Mouse (Mus musculus): Measurements from ENCODE around the gene Npas3.

Npas3 gene

GRCm38 (mm10) chr12:53587691-53588504 lies 339.4 kb downstream of the Npas3 start:
- DNase-seq (ENCODE audit: low read depth, low spot score): no peak

- DNase-seq (ENCODE audit: low read depth, low spot score): no peak
Observed at GRCm38 (mm10) chr12:53589446-53589961, 341.0 kb downstream of the Npas3 start.

- no peak for DNase-seq (ENCODE audit: low read depth, low spot score)
Observed at GRCm38 (mm10) chr12:53605661-53606060, 357.2 kb downstream of the Npas3 start.

DNA sequence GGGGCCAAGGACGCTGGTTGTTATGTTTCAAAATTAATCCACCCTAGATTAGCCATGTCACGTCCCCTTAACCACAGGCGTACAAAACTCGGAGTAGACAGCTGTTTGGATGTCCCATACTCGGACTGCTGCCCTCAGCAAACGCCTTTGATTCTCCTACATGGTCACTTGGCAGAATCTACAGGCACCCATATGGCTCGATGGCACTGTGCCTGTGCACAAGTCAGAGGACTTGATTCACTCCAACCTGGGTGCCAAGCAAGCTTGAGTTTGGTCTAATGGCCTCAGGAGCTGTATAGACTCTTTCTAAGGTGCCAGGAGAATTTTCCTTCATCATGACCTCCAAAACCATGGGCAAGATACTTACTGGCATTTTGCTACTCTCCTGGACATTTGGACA lies 363.6 kb downstream of the Npas3 start:
- no peak for DNase-seq (ENCODE audit: low read depth, low spot score)

GRCm38 (mm10) chr12:53621271-53621670 lies 372.8 kb downstream of the Npas3 start:
- no peak for DNase-seq (ENCODE audit: low read depth, low spot score)

GRCm38 (mm10) chr12:53623793-53624192 lies 375.3 kb downstream of the Npas3 start:
- no peak for DNase-seq (ENCODE audit: low read depth, low spot score)

GRCm38 (mm10) chr12:53624379-53625021 lies 376.0 kb downstream of the Npas3 start:
- no peak for DNase-seq (ENCODE audit: low read depth, low spot score)

DNA sequence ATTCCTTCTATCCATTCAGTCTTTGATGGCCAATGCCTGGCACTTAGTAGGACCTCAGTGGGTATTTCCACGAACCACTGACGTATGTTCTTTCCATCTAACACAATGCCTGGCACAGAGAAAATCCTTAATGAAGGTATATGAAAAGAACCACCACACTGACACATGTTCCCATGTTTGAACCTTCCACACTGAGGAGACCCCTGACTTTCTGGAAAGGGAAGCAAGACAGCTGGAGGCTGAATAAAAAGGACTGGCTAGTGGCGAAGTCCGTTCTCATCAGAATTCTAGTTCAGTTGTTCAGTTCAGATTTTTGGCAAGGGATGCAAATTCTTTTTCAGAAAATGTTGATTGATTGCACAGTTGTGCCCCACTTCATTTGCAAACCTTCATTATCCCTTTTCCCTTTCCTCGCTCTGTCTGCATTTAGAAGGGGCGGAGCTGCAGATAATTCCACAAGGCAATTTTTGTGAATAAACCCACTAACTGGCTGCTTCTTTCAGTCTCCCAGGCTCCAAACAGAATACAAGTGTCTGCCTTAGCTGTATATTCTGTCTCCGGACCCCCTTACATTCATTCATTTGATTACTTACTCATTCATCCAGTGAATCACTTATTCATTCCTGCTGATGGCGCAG lies 381.1 kb downstream of the Npas3 start:
- no peak for DNase-seq (ENCODE audit: low read depth, low spot score)

GRCm38 (mm10) chr12:53630607-53631006 lies 382.1 kb downstream of the Npas3 start:
- no peak for DNase-seq (ENCODE audit: low read depth, low spot score)

- DNase-seq (ENCODE audit: low read depth, low spot score): no peak
Observed at GRCm38 (mm10) chr12:53631315-53632106, 383.0 kb downstream of the Npas3 start.

DNA sequence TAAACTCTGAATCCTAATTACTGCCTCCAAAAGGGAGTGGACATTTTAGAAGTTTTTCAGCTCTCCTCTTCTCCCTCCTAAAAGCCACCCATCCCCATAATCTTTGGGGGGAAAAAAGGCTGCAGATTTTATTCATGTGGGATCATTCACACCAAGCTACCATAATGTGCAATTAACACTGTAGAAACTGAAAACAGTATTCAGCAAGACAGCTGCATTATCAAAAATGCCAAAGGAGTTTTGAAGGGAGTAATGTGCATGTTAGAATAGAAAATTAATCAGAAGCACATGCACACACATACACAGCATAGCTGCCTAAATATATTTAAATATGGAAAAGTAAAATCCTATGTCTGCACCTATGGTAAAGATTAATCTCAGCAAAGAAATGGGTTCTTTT lies 390.1 kb downstream of the Npas3 start:
- no peak for DNase-seq (ENCODE audit: low read depth, low spot score)

GRCm38 (mm10) chr12:53647282-53647681 lies 398.8 kb downstream of the Npas3 start:
- DNase-seq (ENCODE audit: low read depth, low spot score): no peak

GRCm38 (mm10) chr12:53656301-53656700 lies 407.8 kb downstream of the Npas3 start:
- no peak for DNase-seq (ENCODE audit: low read depth, low spot score)

- DNase-seq (ENCODE audit: low read depth, low spot score): no peak
Observed at GRCm38 (mm10) chr12:53664084-53664483, 415.6 kb downstream of the Npas3 start.

DNA sequence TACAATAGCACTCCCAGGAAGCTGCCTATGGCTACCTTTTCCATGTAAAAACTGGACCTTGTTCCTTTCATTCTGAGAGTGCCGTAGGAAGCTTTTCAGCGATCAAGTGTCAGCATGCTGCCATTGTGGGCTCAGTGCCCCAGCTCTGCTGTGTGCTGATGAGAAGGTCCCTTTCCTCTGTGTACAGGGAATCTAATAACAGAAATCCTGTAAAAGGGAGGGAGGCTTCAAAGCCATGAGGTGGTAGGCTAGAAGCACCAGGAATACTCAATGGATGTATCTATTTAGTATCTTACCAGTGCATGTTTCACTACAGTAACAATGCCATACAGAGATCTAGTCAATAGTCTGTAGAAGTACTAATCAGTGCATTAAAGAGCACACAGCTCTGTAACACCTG lies 423.4 kb downstream of the Npas3 start:
- no peak for DNase-seq (ENCODE audit: low read depth, low spot score)

GRCm38 (mm10) chr12:53677091-53677630 lies 428.7 kb downstream of the Npas3 start:
- no peak for DNase-seq (ENCODE audit: low read depth, low spot score)

- no peak for DNase-seq (ENCODE audit: low read depth, low spot score)
Observed at GRCm38 (mm10) chr12:53678166-53678565, 429.7 kb downstream of the Npas3 start.

GRCm38 (mm10) chr12:53679161-53679560 lies 430.7 kb downstream of the Npas3 start:
- DNase-seq (ENCODE audit: low read depth, low spot score): no peak

GRCm38 (mm10) chr12:53680501-53680900 lies 432.0 kb downstream of the Npas3 start:
- no peak for DNase-seq (ENCODE audit: low read depth, low spot score)

DNA sequence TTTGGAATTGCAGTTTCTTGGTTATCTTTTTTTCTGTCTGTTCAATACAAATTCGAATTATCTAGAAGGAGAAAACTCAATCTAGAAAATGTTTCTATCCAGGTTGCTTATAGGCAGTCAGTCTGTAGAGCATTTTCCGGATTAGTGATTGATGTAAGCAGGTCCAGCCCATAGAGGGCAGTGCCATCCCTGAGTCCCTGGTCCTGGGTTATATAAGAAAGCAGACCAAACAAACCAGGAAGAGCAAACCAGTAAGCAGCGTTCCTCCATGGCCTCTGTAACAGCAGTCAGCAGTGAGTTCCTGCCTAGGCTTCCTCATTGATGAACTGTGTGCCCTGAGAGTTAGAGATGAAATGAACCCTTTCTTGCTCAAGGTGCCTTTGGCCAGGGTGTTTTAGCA lies 433.6 kb downstream of the Npas3 start:
- no peak for DNase-seq (ENCODE audit: low read depth, low spot score)

DNA sequence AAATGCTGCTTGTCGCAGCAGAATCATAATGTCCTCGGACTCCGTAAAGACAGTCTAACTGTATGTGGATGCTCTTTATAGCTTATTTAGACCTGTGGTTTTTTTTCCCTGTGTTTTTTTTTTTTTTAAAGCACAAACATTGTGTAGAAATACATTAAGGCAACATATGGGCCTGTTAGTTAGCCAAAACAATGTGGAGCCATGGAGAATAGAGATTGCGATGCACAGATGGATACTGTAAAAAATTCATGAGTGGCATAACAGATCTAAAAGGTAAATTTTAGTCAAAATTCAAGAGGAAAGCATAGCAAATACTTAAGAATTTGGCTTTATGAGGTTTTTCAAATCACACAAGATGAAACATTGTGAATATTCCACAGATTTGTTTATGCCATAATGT lies 444.0 kb downstream of the Npas3 start:
- DNase-seq (ENCODE audit: low read depth, low spot score): no peak

All from A20 (cell line).